15 mouse cellular contexts compared by ENCODE assay signal in the genomic region with DNA sequence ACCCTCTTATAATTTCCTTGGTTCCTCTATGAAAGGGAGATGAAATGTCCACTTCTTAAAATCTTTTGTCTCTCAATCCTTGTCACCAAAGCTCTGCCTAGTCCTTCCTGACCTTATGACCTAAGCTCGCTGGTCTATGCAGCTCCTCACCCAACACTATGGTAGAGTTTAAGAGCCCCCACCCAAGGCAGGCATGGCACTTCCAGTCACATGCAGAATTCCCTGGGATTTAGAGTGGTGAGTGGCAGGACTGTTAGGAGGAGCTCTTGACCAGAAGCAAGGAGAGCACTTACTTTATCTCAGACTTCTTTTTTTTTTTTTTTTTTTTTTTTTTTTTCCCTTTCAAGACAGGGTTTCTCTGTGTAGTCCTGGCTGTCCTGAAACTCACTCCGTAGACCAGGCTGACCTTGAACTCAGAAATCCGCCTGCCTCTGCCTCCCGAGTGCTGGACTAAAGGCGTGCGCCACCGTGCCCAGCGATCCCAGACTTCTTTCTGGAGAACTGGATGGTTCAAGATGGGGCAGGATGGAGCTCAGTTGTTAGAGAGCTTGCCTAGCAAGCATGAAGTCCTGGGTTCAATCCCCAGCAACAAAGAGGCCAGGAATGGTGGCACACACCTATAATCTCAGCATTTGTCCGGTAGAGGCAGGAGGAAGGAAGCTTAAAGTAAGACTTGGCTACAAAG.
"Had no signal": no experiment of that assay in that cellular context is flagged by ENCODE, and none has a peak within 500 bp of the region (broad histone marks: within the 10 kb centered on the region; RNA-seq: fewer than 3 reads in every experiment).

No protein-coding gene starts in this region.

- H3K4me2 ChIP-seq: limb, embryonic 13.5 days; liver, embryonic 12.5 days; liver, embryonic 15.5 days; lung, embryonic 14.5 days; midbrain, embryonic 11.5 days had no signal

- H3K36me3 ChIP-seq: limb, embryonic 10.5 days; limb, embryonic 13.5 days; liver, embryonic 12.5 days; liver, embryonic 15.5 days had no signal

- DNase-seq: kidney, adult 2 months; kidney, postnatal 25 days; layer of hippocampus, adult 9-11 months; liver; lung, embryonic 14.5 days; midbrain, embryonic 14.5 days; thymus, postnatal 25 days had no signal

- H3K9me3 ChIP-seq: limb, embryonic 10.5 days; limb, embryonic 13.5 days; liver, embryonic 12.5 days; liver, embryonic 15.5 days had no signal

- ATAC-seq: intestine, postnatal 0 days; liver, embryonic 12.5 days had no signal

- H3K9ac ChIP-seq: limb, embryonic 13.5 days; liver, embryonic 12.5 days; liver, embryonic 15.5 days; lung, embryonic 14.5 days had no signal

- H3K4me3 ChIP-seq: layer of hippocampus, adult 2 months; limb, embryonic 10.5 days; limb, embryonic 13.5 days; liver, embryonic 12.5 days; liver, embryonic 15.5 days had no signal

- H3K27ac ChIP-seq: kidney, postnatal 0 days; layer of hippocampus, adult 2 months; limb, embryonic 10.5 days; limb, embryonic 13.5 days; liver, embryonic 12.5 days; liver, embryonic 15.5 days had no signal
